In the genomic region with DNA sequence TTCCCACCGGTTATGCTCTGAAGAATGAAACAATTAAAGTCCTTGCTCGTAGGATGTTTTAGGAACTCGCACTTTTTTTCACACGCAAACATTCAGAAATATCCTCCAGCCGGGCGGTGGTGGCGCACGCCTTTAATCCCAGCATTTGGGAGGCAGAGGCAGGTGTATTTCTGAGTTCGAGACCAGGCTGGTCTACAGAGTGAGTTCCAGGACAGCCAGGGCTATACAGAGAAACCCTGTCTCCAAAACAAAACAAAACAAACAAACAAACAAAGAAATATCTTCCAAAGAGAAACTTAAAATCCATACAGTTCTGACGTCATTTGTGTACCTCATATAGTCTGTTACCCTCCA, we compare ENCODE assay signal across 7 mouse cellular contexts. TPM values are rescaled to one million over a fixed set of nuclear protein-coding genes. Genes with fewer than 3 reads are reported as not detected.
DNase-seq lines count a peak whose midpoint lies in the region; ATAC-seq and TF ChIP-seq lines count a peak whose summit lies in the region.
"Not testable (repeated sequence)": the region's sequence is repeated elsewhere in the genome, so short reads cannot be mapped to it uniquely, and the experiment has no call there.

No protein-coding gene starts in this region.

- peak overlapping the region; percentile 42 for H3K4me2 ChIP-seq in forebrain, embryonic 15.5 days (replicated peaks)
- peak overlapping the region; percentile 32 for H3K4me2 ChIP-seq in kidney, embryonic 14.5 days (replicated peaks; ENCODE audit: low read depth, low read length)
- H3K4me2 ChIP-seq in liver, embryonic 11.5 days = peak overlapping the region; percentile 52

- peak overlapping the region; percentile 80 for H3K4me3 ChIP-seq in cortical plate, adult 2 months (ENCODE audit: insufficient read depth, low read length)
- H3K4me3 ChIP-seq in forebrain, embryonic 15.5 days = peak overlapping the region; percentile 86
- peak overlapping the region; percentile 94 for H3K4me3 ChIP-seq in hindbrain, embryonic 10.5 days
- peak overlapping the region; percentile 91 for H3K4me3 ChIP-seq in kidney, embryonic 14.5 days (ENCODE audit: low read length)
- H3K4me3 ChIP-seq in liver, embryonic 11.5 days (ENCODE audit: low read depth, low read length) = peak overlapping the region; percentile 65
- H3K4me3 ChIP-seq in midbrain, embryonic 10.5 days = peak overlapping the region; percentile 93
- H3K4me3 ChIP-seq in olfactory bulb, adult 2 months (ENCODE audit: insufficient read depth, low read depth, low read length) = peak overlapping the region; percentile 33

- 0 out of 2 replicates have a peak overlapping the region, but pooled peaks have one; percentile 6 for H3K9ac ChIP-seq in forebrain, embryonic 15.5 days (replicated peaks)
- not testable (repeated sequence) for H3K9ac ChIP-seq in kidney, embryonic 14.5 days (ENCODE audit: low read depth, low read length)
- H3K9ac ChIP-seq in liver, embryonic 11.5 days (ENCODE audit: low read depth, low read length) = 0 out of 2 replicates have a peak overlapping the region, but pooled peaks have one; percentile 34

- not testable (repeated sequence) for H3K27me3 ChIP-seq in forebrain, embryonic 15.5 days; hindbrain, embryonic 10.5 days (ENCODE audit: insufficient read depth, poor library complexity, severe bottlenecking); kidney, embryonic 14.5 days (ENCODE audit: control insufficient read depth, insufficient read depth, low read length); liver, embryonic 11.5 days (replicated peaks; ENCODE audit: control insufficient read depth, insufficient read depth, low read length); midbrain, embryonic 10.5 days (ENCODE audit: low read depth, poor library complexity, severe bottlenecking)

- H3K9me3 ChIP-seq in forebrain, embryonic 15.5 days; hindbrain, embryonic 10.5 days; kidney, embryonic 14.5 days (ENCODE audit: control insufficient read depth, low read length); liver, embryonic 11.5 days (ENCODE audit: control insufficient read depth, low read length); midbrain, embryonic 10.5 days (replicated peaks): not testable (repeated sequence)

- peak; percentile 73 for ATAC-seq in forebrain, embryonic 15.5 days (replicated peaks)
- peak; percentile 44 for ATAC-seq in kidney, embryonic 14.5 days (ENCODE audit: low FRiP score, low TSS enrichment)
- ATAC-seq in liver, embryonic 11.5 days (replicated peaks; ENCODE audit: low FRiP score) = peak; percentile 46

- H3K27ac ChIP-seq in cortical plate, adult 2 months (ENCODE audit: insufficient read depth, low read length); forebrain, embryonic 15.5 days (replicated peaks); kidney, embryonic 14.5 days (ENCODE audit: low read depth, low read length); liver, embryonic 11.5 days (ENCODE audit: low read depth, low read length); olfactory bulb, adult 2 months (ENCODE audit: insufficient read depth, low read depth, low read length): not testable (repeated sequence)
- peak overlapping the region; percentile 96; the same call in 1 of the 2 replicates for H3K27ac ChIP-seq in hindbrain, embryonic 10.5 days
- H3K27ac ChIP-seq in midbrain, embryonic 10.5 days (replicated peaks) = peak overlapping the region; percentile 95

- H3K36me3 ChIP-seq in forebrain, embryonic 15.5 days = peaks cover 20% of the 10 kb centered on the region
- peaks cover 27% of the 10 kb centered on the region for H3K36me3 ChIP-seq in hindbrain, embryonic 10.5 days
- H3K36me3 ChIP-seq in kidney, embryonic 14.5 days (ENCODE audit: control insufficient read depth, insufficient read depth, low read length) = peaks cover 26% of the 10 kb centered on the region
- H3K36me3 ChIP-seq in liver, embryonic 11.5 days (ENCODE audit: control insufficient read depth, insufficient read depth, low read length) = not testable (repeated sequence)
- H3K36me3 ChIP-seq in midbrain, embryonic 10.5 days = peaks cover 27% of the 10 kb centered on the region

- H3K4me1 ChIP-seq in cortical plate, adult 2 months (ENCODE audit: control insufficient read depth, insufficient read depth, low read length); hindbrain, embryonic 10.5 days (replicated peaks); kidney, embryonic 14.5 days (ENCODE audit: control insufficient read depth, insufficient read depth, low read length); liver, embryonic 11.5 days (replicated peaks; ENCODE audit: control insufficient read depth, insufficient read depth, low read length); olfactory bulb, adult 2 months (ENCODE audit: control insufficient read depth, insufficient read depth, low read length): not testable (repeated sequence)
- peaks cover 16% of the 10 kb centered on the region for H3K4me1 ChIP-seq in forebrain, embryonic 15.5 days
- H3K4me1 ChIP-seq in midbrain, embryonic 10.5 days = peaks cover 14% of the 10 kb centered on the region

- not testable (repeated sequence) for TF ChIP-seq POLR2A in cortical plate, adult 2 months (IDR thresholded peaks at IDR 0.05; ENCODE audit: extremely low read depth, insufficient read depth, low read length); olfactory bulb, adult 2 months (IDR thresholded peaks at IDR 0.05; ENCODE audit: insufficient read depth, low read depth, low read length)

- TF ChIP-seq CTCF in cortical plate, adult 2 months (IDR thresholded peaks at IDR 0.05; ENCODE audit: extremely low read depth, insufficient read depth, low read length); olfactory bulb, adult 2 months (IDR thresholded peaks at IDR 0.05; ENCODE audit: insufficient read depth, low read depth, low read length): not testable (repeated sequence)

- 12% methylated on average over 10 of the region's 10 CpGs for WGBS in forebrain, embryonic 15.5 days
- 12% methylated on average over 10 of the region's 10 CpGs for WGBS in hindbrain, embryonic 10.5 days
- 9% methylated on average over 10 of the region's 10 CpGs for WGBS in kidney, embryonic 14.5 days
- 8% methylated on average over 10 of the region's 10 CpGs for WGBS in liver, embryonic 11.5 days
- 12% methylated on average over 10 of the region's 10 CpGs for WGBS in midbrain, embryonic 10.5 days
- 6% methylated on average over 10 of the region's 10 CpGs for WGBS in olfactory bulb, adult 2 months

- DNase-seq in hindbrain, embryonic 10.5 days (ENCODE audit: low spot score); liver, embryonic 11.5 days (ENCODE audit: low spot score); midbrain, embryonic 10.5 days (ENCODE audit: low spot score): not testable (repeated sequence)

RNA-seq across cellular contexts. Expression of a gene that starts 0.4 kb away (rescaled TPM):
- polyA plus RNA-seq in cortical plate, adult 2 months (2012; rRNA removed) = 12.0 and 12.5 TPM in 2 replicates
- 27.6 and 27.7 TPM in 2 replicates for polyA plus RNA-seq in forebrain, embryonic 15.5 days (2015; fragmentation: Nextera tagmentation; extraction: Ambion mirVana)
- 38.8 and 39.6 TPM in 2 replicates for polyA plus RNA-seq in hindbrain, embryonic 10.5 days (2016; fragmentation: Nextera tagmentation; extraction: Ambion mirVana)
- polyA plus RNA-seq in kidney, embryonic 14.5 days (2014; fragmentation: Nextera tagmentation; extraction: Ambion mirVana) = 38.8 and 41.4 TPM in 2 replicates
- polyA plus RNA-seq in liver, embryonic 11.5 days (2014; fragmentation: Nextera tagmentation; extraction: Ambion mirVana) = 47.2 and 47.8 TPM in 2 replicates
- 39.5 and 42.3 TPM in 2 replicates for polyA plus RNA-seq in midbrain, embryonic 10.5 days (2016; fragmentation: Nextera tagmentation; extraction: Ambion mirVana)
- polyA plus RNA-seq in olfactory bulb, adult 2 months (2012; ENCODE audit: insufficient read depth, insufficient read length, low replicate concordance, missing spikeins) = not detected in 2 replicates

RNA-seq across cellular contexts. Expression of a gene that starts 1.0 kb away (rescaled TPM):
- 0.61 and 0.63 TPM in 2 replicates for polyA plus RNA-seq in cortical plate, adult 2 months (2012; rRNA removed)
- polyA plus RNA-seq in forebrain, embryonic 15.5 days (2015; fragmentation: Nextera tagmentation; extraction: Ambion mirVana) = 0.61 and 1.1 TPM in 2 replicates
- polyA plus RNA-seq in hindbrain, embryonic 10.5 days (2016; fragmentation: Nextera tagmentation; extraction: Ambion mirVana) = 0.49 and 1.1 TPM in 2 replicates
- 0.41 and 1.2 TPM in 2 replicates for polyA plus RNA-seq in kidney, embryonic 14.5 days (2014; fragmentation: Nextera tagmentation; extraction: Ambion mirVana)
- polyA plus RNA-seq in liver, embryonic 11.5 days (2014; fragmentation: Nextera tagmentation; extraction: Ambion mirVana) = 0.22 and 0.38 TPM in 2 replicates
- polyA plus RNA-seq in midbrain, embryonic 10.5 days (2016; fragmentation: Nextera tagmentation; extraction: Ambion mirVana) = 0.84 and 0.92 TPM in 2 replicates
- polyA plus RNA-seq in olfactory bulb, adult 2 months (2012; ENCODE audit: insufficient read depth, insufficient read length, low replicate concordance, missing spikeins) = not detected in 2 replicates

Comparison
In these comparisons a context has a peak if more than half of its experiments do, and no peak if none do; other contexts are left out.
1. H3K4me3 ChIP-seq: peak in every context shown above with its lines; median percentile 94 in hindbrain, embryonic 10.5 days; 93 in midbrain, embryonic 10.5 days; 91 in kidney, embryonic 14.5 days; 86 in forebrain, embryonic 15.5 days; 80 in cortical plate, adult 2 months; 65 in liver, embryonic 11.5 days; 33 in olfactory bulb, adult 2 months.